Mouse (Mus musculus): ENCODE measurements around the gene Cope. TPM values are rescaled to one million over a fixed set of nuclear protein-coding genes. Genes with fewer than 3 reads are reported as not detected.
A peak's percentile ranks its signal among the peaks of the same experiment; 100 is the strongest.

The Cope gene
- polyA plus RNA-seq, 1 experiment from 2014 or later = 297 TPM

- Histone ChIP-seq H3K9ac (replicated peaks; ENCODE audit: low read depth) (no peak within 1 kb of the TSS), H3K4me3 (ENCODE audit: low read depth, low read length) (peak within 1 kb of the TSS; percentile 50), H3K27ac (ENCODE audit: low read length) (no peak within 1 kb of the TSS), H3K4me2 (replicated peaks; ENCODE audit: low read depth, low read length) (peak within 1 kb of the TSS; percentile 79), H3K27me3 (replicated peaks; ENCODE audit: insufficient read depth, low read length) (no peaks in the 10 kb centered on the region), H3K36me3 (ENCODE audit: insufficient read depth, low read length) (peaks cover 14% of the 10 kb centered on the region), H3K9me3 (ENCODE audit: low read length) (no peaks in the 10 kb centered on the region), H3K4me1 (ENCODE audit: insufficient read depth, low read depth, low read length) (0 out of 2 replicates have a peak, but pooled peaks cover 4% of the 10 kb centered on the region)
- peak; percentile 71 for DNase-seq (ENCODE audit: low spot score)
- 2% methylated on average over 52 of the region's 66 CpGs for WGBS
- TF ChIP-seq CTCF (IDR thresholded peaks at IDR 0.05) (no peak), EP300 (IDR thresholded peaks at IDR 0.05) (no peak)
- ATAC-seq = peak; percentile 78
Observed at GRCm38 (mm10) chr8:70315624-70316510, 13.5 kb downstream of the Cope start, which contains the start of gene Cers1. TSS of gene Cers1 (plus strand) at chr8:70315775.

DNA sequence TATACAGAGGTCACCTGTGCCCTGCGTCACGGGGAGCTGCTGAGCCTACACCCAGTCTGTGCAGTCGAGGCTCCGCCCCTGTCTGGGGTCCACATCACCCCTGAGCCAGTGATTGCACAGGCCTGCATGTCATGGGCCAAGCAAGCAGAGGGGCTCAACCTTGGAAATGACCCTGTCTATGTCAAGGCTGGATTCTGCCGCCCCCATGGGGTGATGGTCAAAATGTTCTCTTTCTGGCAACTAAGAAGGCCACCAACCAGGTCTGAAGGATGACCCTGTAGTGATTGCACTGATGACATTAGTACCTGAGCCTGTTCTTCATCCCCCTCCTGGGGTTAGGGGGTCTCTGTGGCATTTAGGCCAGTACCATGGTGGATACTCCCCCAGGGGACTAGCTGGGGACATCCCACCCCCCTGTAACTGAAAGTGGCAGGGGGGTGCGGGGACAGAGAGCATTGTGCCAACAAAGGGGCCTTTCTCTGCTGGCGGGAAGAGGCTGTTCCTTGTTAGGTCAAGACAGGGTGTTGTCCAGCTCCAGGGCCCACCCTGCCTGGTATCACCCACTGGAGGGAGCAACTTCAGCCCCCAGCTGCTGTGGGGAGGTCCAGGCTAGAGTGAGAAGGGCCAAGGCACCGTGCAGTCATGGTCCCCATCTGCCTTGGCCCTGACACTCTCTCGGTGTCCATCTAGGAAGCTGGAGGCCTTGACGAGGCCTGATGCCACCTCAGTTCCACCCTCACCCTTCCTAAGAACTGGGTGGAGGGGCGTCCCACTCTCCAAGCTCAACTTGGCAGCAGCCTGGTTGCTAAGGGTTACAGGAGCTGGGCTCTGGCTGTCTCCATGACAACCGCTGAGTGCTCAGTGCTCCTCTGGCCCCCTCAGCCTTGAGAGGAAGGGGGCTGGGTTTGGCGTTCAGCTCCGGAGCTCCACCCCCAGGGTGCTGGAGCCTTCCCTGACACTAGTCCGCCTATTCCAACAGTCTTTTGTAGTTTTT, 14.5 kb downstream of the Cope start:
- 13% methylated on average over 15 of the region's 15 CpGs for WGBS
- peak; percentile 57 for DNase-seq (ENCODE audit: low spot score)
- H3K4me1 ChIP-seq (ENCODE audit: insufficient read depth, low read depth, low read length) = 0 out of 2 replicates have a peak, but pooled peaks cover 4% of the 10 kb centered on the region
- H3K9ac ChIP-seq (replicated peaks; ENCODE audit: low read depth) = no peak overlapping the region
- no peak overlapping the region for H3K4me3 ChIP-seq (ENCODE audit: low read depth, low read length)
- H3K27me3 ChIP-seq (replicated peaks; ENCODE audit: insufficient read depth, low read length) = no peaks in the 10 kb centered on the region
- peak; percentile 42 for TF ChIP-seq CTCF (IDR thresholded peaks at IDR 0.05)
- no peak for TF ChIP-seq EP300 (IDR thresholded peaks at IDR 0.05)
- peaks cover 11% of the 10 kb centered on the region for H3K36me3 ChIP-seq (ENCODE audit: insufficient read depth, low read length)
- H3K9me3 ChIP-seq (ENCODE audit: low read length) = no peaks in the 10 kb centered on the region
- peak; percentile 49 for ATAC-seq
- peak overlapping the region; percentile 79; the same call in 1 of the 2 replicates for H3K4me2 ChIP-seq (replicated peaks; ENCODE audit: low read depth, low read length)
- H3K27ac ChIP-seq (ENCODE audit: low read length) = no peak overlapping the region

GRCm38 (mm10) chr8:70317872-70318271, 15.6 kb downstream of the Cope start:
- no peak for DNase-seq (ENCODE audit: low spot score)
- H3K4me1 ChIP-seq (ENCODE audit: insufficient read depth, low read depth, low read length) = 0 out of 2 replicates have a peak, but pooled peaks cover 4% of the 10 kb centered on the region
- H3K4me2 ChIP-seq (replicated peaks; ENCODE audit: low read depth, low read length) = no peak overlapping the region
- no peak overlapping the region for H3K27ac ChIP-seq (ENCODE audit: low read length)
- H3K9me3 ChIP-seq (ENCODE audit: low read length) = no peaks in the 10 kb centered on the region
- ATAC-seq = no peak
- H3K27me3 ChIP-seq (replicated peaks; ENCODE audit: insufficient read depth, low read length) = no peaks in the 10 kb centered on the region
- no peak overlapping the region for H3K4me3 ChIP-seq (ENCODE audit: low read depth, low read length)
- TF ChIP-seq EP300 (IDR thresholded peaks at IDR 0.05) (no peak), CTCF (IDR thresholded peaks at IDR 0.05) (no peak)
- H3K9ac ChIP-seq (replicated peaks; ENCODE audit: low read depth) = no peak overlapping the region
- peaks cover 6% of the 10 kb centered on the region for H3K36me3 ChIP-seq (ENCODE audit: insufficient read depth, low read length)
- 83% methylated on average over 5 of the region's 5 CpGs for WGBS

- ATAC-seq (no peak), DNase-seq (ENCODE audit: low spot score) (no peak)
- Histone ChIP-seq H3K4me1 (ENCODE audit: insufficient read depth, low read depth, low read length) (no peaks in the 10 kb centered on the region), H3K9ac (replicated peaks; ENCODE audit: low read depth) (no peak overlapping the region), H3K4me2 (replicated peaks; ENCODE audit: low read depth, low read length) (no peak overlapping the region), H3K27me3 (replicated peaks; ENCODE audit: insufficient read depth, low read length) (no peaks in the 10 kb centered on the region), H3K36me3 (ENCODE audit: insufficient read depth, low read length) (no peaks in the 10 kb centered on the region), H3K27ac (ENCODE audit: low read length) (no peak overlapping the region), H3K4me3 (ENCODE audit: low read depth, low read length) (no peak overlapping the region), H3K9me3 (ENCODE audit: low read length) (no peaks in the 10 kb centered on the region)
- 96% methylated on average over 3 of the region's 3 CpGs for WGBS
- TF ChIP-seq CTCF (IDR thresholded peaks at IDR 0.05) (no peak), EP300 (IDR thresholded peaks at IDR 0.05) (no peak)
Observed at GRCm38 (mm10) chr8:70323716-70324115, 21.4 kb downstream of the Cope start.

- no peaks in the 10 kb centered on the region for H3K36me3 ChIP-seq (ENCODE audit: insufficient read depth, low read length)
- no peaks in the 10 kb centered on the region for H3K4me1 ChIP-seq (ENCODE audit: insufficient read depth, low read depth, low read length)
- no peaks in the 10 kb centered on the region for H3K9me3 ChIP-seq (ENCODE audit: low read length)
- no peak overlapping the region for H3K27ac ChIP-seq (ENCODE audit: low read length)
- H3K4me2 ChIP-seq (replicated peaks; ENCODE audit: low read depth, low read length) = no peak overlapping the region
- TF ChIP-seq EP300 (IDR thresholded peaks at IDR 0.05) (no peak), CTCF (IDR thresholded peaks at IDR 0.05) (no peak)
- no peak overlapping the region for H3K9ac ChIP-seq (replicated peaks; ENCODE audit: low read depth)
- no peak overlapping the region for H3K4me3 ChIP-seq (ENCODE audit: low read depth, low read length)
- DNase-seq (ENCODE audit: low spot score) (no peak), ATAC-seq (no peak)
- WGBS = 83% methylated on average over 6 of the region's 6 CpGs
- H3K27me3 ChIP-seq (replicated peaks; ENCODE audit: insufficient read depth, low read length) = no peaks in the 10 kb centered on the region
Observed at GRCm38 (mm10) chr8:70327512-70327911, 25.2 kb downstream of the Cope start.
